Mouse (Mus musculus): ENCODE data around the gene Runx2. TPM values are rescaled to one million over a fixed set of nuclear protein-coding genes. Genes with fewer than 3 reads are reported as not detected.

The Runx2 gene
- polyA plus RNA-seq, 1 experiment from 2014 or later, result 40.2 TPM

GRCm38 (mm10) chr17:44792218-44792917 is 22.2 kb downstream of the Runx2 start:
- no peak overlapping the region for H3K27ac ChIP-seq
- no peak overlapping the region for H3K9ac ChIP-seq
- H3K4me1 ChIP-seq, result peaks cover 8% of the 10 kb centered on the region; the same call in 1 of the 2 replicates
- 90% methylated on average over 12 of the region's 12 CpGs for WGBS
- H3K36me3 ChIP-seq, result peaks cover 30% of the 10 kb centered on the region
- no peak overlapping the region for H3K4me3 ChIP-seq
- no peaks in the 10 kb centered on the region for H3K9me3 ChIP-seq
- ATAC-seq (ENCODE audit: insufficient number of reproducible peaks, insufficient read depth, low FRiP score, low TSS enrichment, low read depth), result no peak
- H3K4me2 ChIP-seq, result no peak overlapping the region
- H3K27me3 ChIP-seq, result no peaks in the 10 kb centered on the region

GRCm38 (mm10) chr17:44788982-44789747 is 25.4 kb downstream of the Runx2 start:
- H3K4me1 ChIP-seq, result peaks cover 12% of the 10 kb centered on the region
- H3K36me3 ChIP-seq, result peaks cover 14% of the 10 kb centered on the region
- peak overlapping the region; percentile 16; the same call in 1 of the 2 replicates for H3K27ac ChIP-seq
- peaks cover 5% of the 10 kb centered on the region; the same call in 1 of the 2 replicates for H3K27me3 ChIP-seq
- no peak overlapping the region for H3K4me3 ChIP-seq
- H3K4me2 ChIP-seq, result no peak overlapping the region
- H3K9me3 ChIP-seq, result no peaks in the 10 kb centered on the region
- ATAC-seq (ENCODE audit: insufficient number of reproducible peaks, insufficient read depth, low FRiP score, low TSS enrichment, low read depth), result no peak
- no peak overlapping the region for H3K9ac ChIP-seq
- WGBS, result 70% methylated on average over 5 of the region's 5 CpGs

- H3K9ac ChIP-seq, result no peak overlapping the region
- WGBS, result 70% methylated on average over 2 of the region's 2 CpGs
- no peaks in the 10 kb centered on the region for H3K36me3 ChIP-seq
- no peak overlapping the region for H3K4me3 ChIP-seq
- ATAC-seq (ENCODE audit: insufficient number of reproducible peaks, insufficient read depth, low FRiP score, low TSS enrichment, low read depth), result no peak
- no peaks in the 10 kb centered on the region for H3K9me3 ChIP-seq
- no peak overlapping the region for H3K4me2 ChIP-seq
- H3K27me3 ChIP-seq, result peaks cover 5% of the 10 kb centered on the region; the same call in 1 of the 2 replicates
- no peak overlapping the region for H3K27ac ChIP-seq
- H3K4me1 ChIP-seq, result peaks cover 10% of the 10 kb centered on the region
Measured at GRCm38 (mm10) chr17:44783143-44783542, 31.5 kb downstream of the Runx2 start.

- Histone ChIP-seq H3K9ac (no peak overlapping the region), H3K9me3 (no peaks in the 10 kb centered on the region), H3K4me2 (no peak overlapping the region), H3K27ac (no peak overlapping the region), H3K4me3 (no peak overlapping the region), H3K27me3 (peaks cover 5% of the 10 kb centered on the region; the same call in 1 of the 2 replicates), H3K4me1 (peaks cover 16% of the 10 kb centered on the region), H3K36me3 (no peaks in the 10 kb centered on the region)
- ATAC-seq (ENCODE audit: insufficient number of reproducible peaks, insufficient read depth, low FRiP score, low TSS enrichment, low read depth), result no peak
- WGBS, result 33% methylated on average over 4 of the region's 4 CpGs
Measured at GRCm38 (mm10) chr17:44782366-44782765, 32.2 kb downstream of the Runx2 start.

GRCm38 (mm10) chr17:44780353-44780752 is 34.2 kb downstream of the Runx2 start:
- 59% methylated on average over 4 of the region's 4 CpGs for WGBS
- Histone ChIP-seq H3K9ac (no peak overlapping the region), H3K27ac (no peak overlapping the region), H3K9me3 (no peaks in the 10 kb centered on the region), H3K36me3 (no peaks in the 10 kb centered on the region), H3K4me1 (peaks cover 16% of the 10 kb centered on the region), H3K4me3 (no peak overlapping the region), H3K4me2 (no peak overlapping the region), H3K27me3 (peaks cover 5% of the 10 kb centered on the region; the same call in 1 of the 2 replicates)
- ATAC-seq (ENCODE audit: insufficient number of reproducible peaks, insufficient read depth, low FRiP score, low TSS enrichment, low read depth), result no peak

- Histone ChIP-seq H3K4me2 (peak overlapping the region; percentile 71), H3K4me1 (peaks cover 12% of the 10 kb centered on the region)
Measured at GRCm38 (mm10) chr17:44778141-44778540, 36.5 kb downstream of the Runx2 start.

GRCm38 (mm10) chr17:44777337-44777804 is 37.2 kb downstream of the Runx2 start:
- Histone ChIP-seq H3K27ac (peak overlapping the region; percentile 91), H3K4me1 (peaks cover 8% of the 10 kb centered on the region), H3K27me3 (no peaks in the 10 kb centered on the region), H3K9ac (peak overlapping the region; percentile 91), H3K4me2 (peak overlapping the region; percentile 71), H3K9me3 (no peaks in the 10 kb centered on the region), H3K4me3 (peak overlapping the region; percentile 72), H3K36me3 (no peaks in the 10 kb centered on the region)
- peak; percentile 83 for ATAC-seq (ENCODE audit: insufficient number of reproducible peaks, insufficient read depth, low FRiP score, low TSS enrichment, low read depth)
- WGBS, result under 1% methylated on average over 35 of the region's 35 CpGs

More at GRCm38 (mm10) chr17:44778141-44778540, 36.5 kb downstream of the Runx2 start:
- Histone ChIP-seq H3K9me3 (no peaks in the 10 kb centered on the region), H3K36me3 (no peaks in the 10 kb centered on the region), H3K4me3 (peak overlapping the region; percentile 72), H3K27ac (peak overlapping the region; percentile 91), H3K27me3 (no peaks in the 10 kb centered on the region), H3K9ac (no peak overlapping the region)
- ATAC-seq (ENCODE audit: insufficient number of reproducible peaks, insufficient read depth, low FRiP score, low TSS enrichment, low read depth), result no peak
- 35% methylated on average over 5 of the region's 5 CpGs for WGBS

- Histone ChIP-seq H3K9me3 (no peaks in the 10 kb centered on the region), H3K9ac (peak within 1 kb of the TSS; percentile 91), H3K4me3 (peak within 1 kb of the TSS; percentile 72), H3K4me2 (peak within 1 kb of the TSS; percentile 71), H3K4me1 (peaks cover 8% of the 10 kb centered on the region), H3K36me3 (no peaks in the 10 kb centered on the region), H3K27me3 (no peaks in the 10 kb centered on the region), H3K27ac (peak within 1 kb of the TSS; percentile 91)
- ATAC-seq (ENCODE audit: insufficient number of reproducible peaks, insufficient read depth, low FRiP score, low TSS enrichment, low read depth), result peak; percentile 93
- under 1% methylated on average over 37 of the region's 40 CpGs for WGBS
Measured at GRCm38 (mm10) chr17:44776738-44777270, 37.8 kb downstream of the Runx2 start, which contains the start of gene Supt3. Gene Supt3 (plus strand): TSS chr17:44777152.

- no peak for ATAC-seq (ENCODE audit: insufficient number of reproducible peaks, insufficient read depth, low FRiP score, low TSS enrichment, low read depth)
- Histone ChIP-seq H3K27me3 (no peaks in the 10 kb centered on the region), H3K4me3 (no peak overlapping the region), H3K9me3 (no peaks in the 10 kb centered on the region), H3K27ac (no peak overlapping the region), H3K9ac (no peak overlapping the region), H3K4me1 (peaks cover 15% of the 10 kb centered on the region), H3K36me3 (no peaks in the 10 kb centered on the region), H3K4me2 (no peak overlapping the region)
- WGBS, result 76% methylated on average over 2 of the region's 2 CpGs
Measured at GRCm38 (mm10) chr17:44772576-44772975, 42.0 kb downstream of the Runx2 start.

GRCm38 (mm10) chr17:44770871-44771270 is 43.7 kb downstream of the Runx2 start:
- no peak for ATAC-seq (ENCODE audit: insufficient number of reproducible peaks, insufficient read depth, low FRiP score, low TSS enrichment, low read depth)
- H3K4me1 ChIP-seq, result peaks cover 17% of the 10 kb centered on the region
- no peaks in the 10 kb centered on the region for H3K36me3 ChIP-seq
- H3K27ac ChIP-seq, result no peak overlapping the region
- no peak overlapping the region for H3K9ac ChIP-seq
- no peak overlapping the region for H3K4me3 ChIP-seq
- 70% methylated on average over 2 of the region's 2 CpGs for WGBS
- no peaks in the 10 kb centered on the region for H3K27me3 ChIP-seq
- H3K4me2 ChIP-seq, result no peak overlapping the region
- H3K9me3 ChIP-seq, result no peaks in the 10 kb centered on the region

- no peak overlapping the region; the same call in 1 of the 2 replicates for H3K4me2 ChIP-seq
- WGBS, result 17% methylated on average over 5 of the region's 5 CpGs
Measured at GRCm38 (mm10) chr17:44768522-44768921, 46.1 kb downstream of the Runx2 start.

More at GRCm38 (mm10) chr17:44768522-44768921, 46.1 kb downstream of the Runx2 start:
- no peaks in the 10 kb centered on the region for H3K36me3 ChIP-seq
- H3K9ac ChIP-seq, result no peak overlapping the region
- ATAC-seq (ENCODE audit: insufficient number of reproducible peaks, insufficient read depth, low FRiP score, low TSS enrichment, low read depth), result peak; percentile 48; the same call in 1 of the 2 replicates
- H3K9me3 ChIP-seq, result no peaks in the 10 kb centered on the region
- peaks cover 17% of the 10 kb centered on the region for H3K4me1 ChIP-seq
- peak overlapping the region; percentile 57; the same call in 1 of the 2 replicates for H3K27ac ChIP-seq
- no peak overlapping the region for H3K4me3 ChIP-seq
- no peaks in the 10 kb centered on the region for H3K27me3 ChIP-seq

Measured in embryonic facial prominence, embryonic 13.5 days (tissue).